Mouse (Mus musculus) adrenal gland, postnatal 36 days (tissue): ENCODE measurements around the gene A830005F24Rik. TPM values are rescaled to one million over a fixed set of nuclear protein-coding genes. Genes with fewer than 3 reads are reported as not detected.
"Not testable (repeated sequence)": the region's sequence is repeated elsewhere in the genome, so short reads cannot be mapped to it uniquely, and the experiment has no call there.

Source experiments
- DNase-seq, 2 experiments: peaks; one replicate each; pipeline ENCODE4 v3.0.0; 2021; ENCODE audit warnings: mixed read lengths in 1 of 2
- long read RNA-seq, 2 experiments: library from polyadenylated mRNA; stranded (forward); transcript quantifications; one replicate each; pipeline ENCODE4 v2.0.0; 2021; ENCODE audit warnings: borderline sequencing depth in 2 of 2
- total RNA-seq, 2 experiments: library from RNA; stranded (reverse); gene quantifications; 2 replicates each; pipeline ENCODE4 v1.2.3; 2021

Gene A830005F24Rik
- total RNA-seq: not detected
- long read RNA-seq, experiment 1: 0 reads
- long read RNA-seq, experiment 2: 0 reads

DNA sequence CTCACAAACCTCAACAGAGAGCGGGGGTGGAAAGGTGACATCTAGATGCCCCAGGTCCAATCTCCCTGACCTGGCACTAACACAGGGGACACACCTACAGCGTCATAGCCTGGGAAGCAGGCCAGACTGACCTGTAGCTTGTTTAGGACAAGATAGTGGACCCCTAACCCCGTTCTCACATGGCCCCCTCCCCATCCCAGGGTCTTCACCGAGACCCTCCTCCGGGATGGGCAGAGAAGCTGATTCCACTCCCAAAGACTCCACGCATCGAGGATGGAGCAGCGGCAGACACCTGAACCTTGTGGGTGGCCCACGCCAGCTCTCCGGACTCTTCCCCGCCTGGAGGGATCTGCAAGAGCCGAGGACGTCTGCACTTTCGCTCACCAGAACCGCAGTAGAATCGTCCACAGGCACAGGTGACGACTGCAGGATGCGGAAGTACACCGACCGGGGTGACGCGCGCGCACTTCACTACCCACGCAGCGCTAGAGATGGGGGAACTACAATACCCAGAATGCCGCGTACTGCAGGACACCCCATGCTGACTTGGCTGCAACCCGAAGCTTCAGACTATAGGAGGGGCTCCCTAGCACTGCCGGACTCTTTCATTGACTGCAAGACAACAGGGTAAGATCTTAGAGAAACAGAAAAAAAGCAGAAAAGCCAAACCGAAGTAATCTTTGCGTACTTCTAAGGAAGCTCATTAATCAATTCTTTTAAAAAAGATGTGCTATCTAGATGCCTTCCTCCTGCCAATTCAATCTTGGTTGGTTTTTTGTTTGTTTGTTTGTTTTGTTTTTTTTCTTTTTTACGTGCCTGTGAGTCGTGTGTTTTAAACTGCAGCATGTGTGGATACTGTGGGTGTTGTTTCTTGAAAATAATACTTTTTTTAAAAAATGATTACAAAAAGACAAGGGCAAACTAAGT is at the start of gene A830005F24Rik, which contains the start of gene Zfp169:
Gene A830005F24Rik (plus strand): TSS at position 568 of the 927 bp plus-strand sequence.
Gene Zfp169 (minus strand): TSS at position 449 of the 927 bp plus-strand sequence.
- DNase-seq: peak; percentile 85 to 89

DNA sequence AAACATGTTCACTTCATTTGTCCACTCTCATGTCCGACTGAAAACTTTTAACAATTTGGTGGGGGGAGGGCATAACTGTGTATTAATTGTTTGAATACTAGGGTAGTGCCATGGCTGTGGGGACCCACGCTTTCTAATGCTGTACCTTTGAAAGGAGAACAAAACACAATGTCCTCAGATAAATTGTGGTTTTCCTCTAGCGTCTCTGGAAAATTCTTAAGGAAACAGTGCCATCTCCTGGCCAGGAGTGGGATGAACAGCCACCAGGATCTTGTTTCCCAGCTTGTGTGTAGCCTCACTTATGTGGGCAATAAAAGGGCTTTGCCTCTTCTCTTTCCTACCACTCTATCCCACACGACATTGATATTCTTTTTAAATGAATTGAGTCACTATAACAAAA is 49.2 kb upstream of the A830005F24Rik start:
- DNase-seq: peak; percentile 55 to 60

DNA sequence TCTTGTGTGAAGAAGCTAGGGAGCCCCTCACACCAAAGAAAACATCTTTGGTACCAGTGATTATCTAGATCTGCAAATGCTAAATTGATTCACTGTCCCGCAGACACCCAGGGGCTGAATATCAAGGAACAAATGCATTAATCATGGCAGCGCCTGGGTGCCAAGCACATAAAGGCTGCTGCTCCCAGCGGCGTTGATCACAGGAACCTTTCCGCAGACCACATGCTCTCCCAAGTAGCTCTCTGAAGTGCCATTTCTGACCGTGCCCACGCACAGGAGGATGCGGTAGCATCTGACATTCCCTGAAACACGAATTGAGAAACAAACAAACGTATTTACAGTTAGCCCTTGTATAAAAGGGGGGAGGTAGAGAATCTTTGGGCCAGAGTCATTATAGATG is 47.2 kb upstream of the A830005F24Rik start:
- DNase-seq: no peak

DNA sequence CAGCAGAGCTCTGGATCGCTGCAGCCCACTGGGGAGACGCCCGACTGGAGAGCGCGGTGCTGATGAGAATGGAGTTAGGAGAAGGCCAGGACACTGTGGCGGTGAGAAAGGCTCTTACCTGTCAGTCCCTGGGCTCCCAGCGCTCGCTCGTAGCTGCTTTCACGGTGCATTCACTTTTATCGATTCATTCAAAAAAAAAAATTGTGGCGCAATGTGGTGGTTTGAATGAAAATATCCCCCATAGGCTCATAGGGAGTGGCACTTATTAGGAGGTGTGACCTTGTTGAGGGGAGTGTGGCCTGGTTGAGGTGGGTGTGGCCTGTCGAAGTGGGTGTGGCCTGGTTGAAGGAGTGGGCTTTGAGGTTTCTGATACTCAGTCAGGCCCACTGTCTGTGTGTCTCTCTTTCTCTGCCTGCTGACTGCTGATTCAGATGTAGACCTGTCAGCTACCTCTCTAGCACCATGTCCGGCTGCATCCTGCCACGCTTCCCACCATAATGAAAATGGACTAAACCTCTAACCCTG is 44.7 kb upstream of the A830005F24Rik start:
- no peak for DNase-seq

DNA sequence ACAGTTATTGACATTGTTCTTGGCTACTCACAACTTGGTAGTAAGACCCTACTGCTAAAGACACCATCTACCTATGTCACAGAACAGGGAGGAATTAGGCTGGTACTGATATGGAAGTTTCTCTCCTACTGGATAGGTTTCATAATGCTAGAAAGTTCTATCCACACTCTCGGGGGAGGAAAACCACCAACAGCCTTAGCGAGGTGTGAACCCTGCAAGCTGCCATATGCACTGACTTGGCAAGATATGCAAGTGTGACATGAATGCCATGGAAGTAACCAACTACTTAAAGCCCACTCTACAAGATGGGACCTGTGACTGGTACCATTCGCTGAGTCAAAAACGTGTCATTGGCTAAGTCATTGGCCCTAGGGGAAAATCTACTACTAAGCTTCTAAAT is 29.8 kb upstream of the A830005F24Rik start:
- no peak for DNase-seq

DNA sequence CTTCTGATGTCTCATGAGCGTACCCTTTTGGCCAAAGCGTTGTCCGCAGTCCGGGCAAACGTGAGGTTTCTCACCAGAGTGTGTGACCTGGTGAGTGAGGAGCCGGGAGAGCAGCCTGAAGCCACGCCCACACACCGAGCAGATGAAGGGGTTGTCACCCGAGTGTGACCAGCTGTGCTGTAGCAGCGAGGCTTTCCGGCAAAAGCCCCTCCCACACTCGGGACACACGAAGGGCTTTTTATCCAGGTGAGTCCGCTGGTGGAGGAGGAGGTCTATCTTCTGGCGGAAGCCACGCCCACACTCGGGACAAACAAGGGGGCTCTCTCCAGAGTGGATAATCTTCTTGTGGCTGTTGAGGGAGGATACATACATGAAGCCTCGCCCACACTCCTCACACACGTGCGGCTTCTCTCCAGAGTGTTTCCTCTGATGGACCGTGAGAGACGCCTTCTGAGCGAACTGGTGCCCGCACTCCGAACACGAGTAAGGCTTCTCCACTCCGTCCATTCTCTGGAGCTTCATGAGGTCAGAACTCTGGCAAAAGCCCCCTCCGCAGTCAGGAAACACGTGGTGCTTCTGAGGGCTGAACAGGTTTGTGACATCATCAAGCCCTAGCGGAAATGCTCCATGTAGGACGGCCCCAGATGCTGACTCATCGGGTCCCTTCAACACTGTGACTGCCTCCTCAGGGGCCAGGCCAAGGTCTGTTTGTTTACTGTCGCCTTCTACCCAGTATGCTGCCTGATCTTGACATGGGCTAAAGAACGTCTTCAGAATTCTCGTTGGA is 22.8 kb upstream of the A830005F24Rik start:
- DNase-seq: no peak

DNA sequence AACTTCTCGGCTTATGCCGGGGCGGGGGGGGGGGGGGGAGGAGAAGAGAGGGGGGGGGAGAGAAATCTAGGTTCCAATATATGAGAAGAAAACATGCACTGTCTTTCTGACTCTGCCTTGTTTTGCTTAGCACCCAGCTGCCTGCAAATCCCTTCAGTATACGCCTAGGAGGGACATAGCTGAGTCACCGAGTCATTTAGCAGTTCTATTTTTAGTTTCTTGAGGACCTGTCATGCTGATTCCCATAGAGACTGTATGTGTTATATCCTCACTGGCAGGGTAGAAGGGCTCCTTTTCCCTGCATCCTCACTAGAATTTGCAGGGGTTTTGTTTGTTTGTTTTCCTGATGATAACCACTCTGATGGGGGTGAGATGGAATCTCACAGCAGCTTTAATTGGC is 20.2 kb upstream of the A830005F24Rik start:
- DNase-seq: no peak

DNA sequence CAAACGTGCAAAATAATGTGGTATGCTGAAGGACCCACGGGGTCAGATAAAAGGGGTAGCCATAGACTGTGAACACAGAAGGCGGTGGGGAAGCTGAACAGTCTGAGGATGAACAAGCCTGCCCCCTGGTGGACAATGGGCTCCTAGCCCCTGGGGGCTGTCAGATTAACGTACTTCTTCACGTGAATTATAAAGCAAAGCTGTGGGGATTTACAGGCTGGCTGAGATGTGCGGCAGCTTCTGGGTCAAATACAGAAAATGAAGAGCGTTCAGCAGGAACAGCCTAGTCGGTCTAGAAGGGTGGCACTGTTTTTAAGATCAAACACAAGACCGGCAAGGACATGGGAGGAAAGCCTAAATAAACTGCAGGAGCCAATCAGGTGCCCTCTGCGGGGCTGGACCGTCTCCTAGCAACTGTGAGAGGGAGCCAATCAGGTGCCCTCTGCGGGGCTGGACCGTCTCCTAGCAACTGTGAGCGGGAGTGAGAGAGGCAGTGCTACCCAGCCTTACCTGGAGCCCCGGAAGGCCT is 15.6 kb upstream of the A830005F24Rik start:
- DNase-seq: peak; percentile 56 to 74

DNA sequence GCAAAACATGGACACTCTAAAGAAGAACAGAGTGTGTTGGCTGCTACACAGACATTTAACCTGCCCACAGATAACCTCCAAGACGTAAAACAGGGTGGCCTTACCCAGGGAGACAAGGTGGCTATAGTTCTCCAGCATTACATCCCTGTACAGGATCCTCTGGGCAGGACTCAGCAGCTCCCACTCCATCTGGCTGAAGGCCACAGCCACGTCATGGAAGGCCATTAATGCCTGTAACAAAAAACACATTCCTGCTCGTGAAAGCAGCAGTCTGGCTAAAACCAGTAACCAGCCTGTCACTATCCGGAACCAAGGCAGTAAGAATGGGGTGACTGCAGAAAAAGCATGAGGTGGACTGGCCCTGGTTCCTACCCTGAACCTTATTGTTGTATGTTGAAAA is 14.7 kb upstream of the A830005F24Rik start:
- DNase-seq: peak; percentile 46 to 52

DNA sequence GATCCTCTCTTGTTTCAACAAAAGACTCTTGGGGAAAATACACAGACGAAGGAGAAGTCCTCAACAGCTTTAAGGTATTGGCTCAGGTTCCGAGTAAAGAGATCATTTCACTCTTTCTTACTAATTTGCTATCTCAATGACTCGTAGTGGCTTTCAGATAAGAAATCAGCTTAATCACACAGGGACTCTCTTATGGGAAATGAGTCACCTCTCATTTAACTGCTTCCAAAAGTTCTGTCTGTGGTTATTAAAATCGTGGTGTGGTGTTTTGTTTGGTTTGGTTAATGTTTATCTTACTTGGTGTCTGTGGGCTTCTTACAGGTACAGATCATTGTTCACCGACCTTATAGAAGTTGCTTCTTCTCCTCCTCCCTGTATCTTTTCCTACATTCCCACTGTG is 10.9 kb upstream of the A830005F24Rik start:
- no peak for DNase-seq

DNA sequence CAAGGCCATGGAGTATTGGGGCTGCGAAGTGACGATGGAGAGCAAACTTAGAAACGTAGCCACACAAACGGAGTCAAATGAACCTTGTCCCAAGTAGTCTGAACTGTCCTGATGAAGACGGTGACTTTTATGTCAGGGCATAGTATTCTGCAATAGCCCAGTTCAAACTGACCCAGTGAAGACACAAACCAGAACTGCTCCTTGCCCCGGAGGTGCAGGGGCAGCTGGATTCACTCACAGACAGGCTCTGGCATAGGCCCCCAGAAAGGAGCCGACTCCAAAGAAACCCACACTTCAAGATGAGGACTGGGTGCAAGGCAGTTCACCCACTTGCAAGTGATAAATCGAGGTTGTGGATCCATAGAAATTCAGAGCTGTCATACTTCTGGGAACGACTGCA is 4.7 kb upstream of the A830005F24Rik start:
- DNase-seq: no peak

DNA sequence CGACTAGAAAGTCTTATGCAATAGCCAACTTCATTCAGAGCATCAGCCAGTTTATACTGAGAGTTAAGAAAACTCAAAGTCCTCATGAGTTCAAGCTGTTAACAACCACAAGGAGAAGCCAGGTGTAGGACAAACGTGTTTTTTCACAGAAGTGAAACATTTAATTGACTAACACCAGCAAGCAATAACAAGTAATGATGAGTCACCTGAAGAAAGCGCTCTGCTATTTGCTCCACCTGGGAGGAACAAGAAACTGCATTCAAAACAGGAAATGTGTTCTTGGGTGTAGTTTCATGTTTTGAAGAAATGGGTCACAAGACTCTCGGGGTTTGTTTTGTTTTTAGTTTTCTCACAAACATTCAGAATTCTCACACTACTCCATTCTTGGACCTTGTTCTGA is 2.5 kb downstream of the A830005F24Rik start:
- DNase-seq: no peak

DNA sequence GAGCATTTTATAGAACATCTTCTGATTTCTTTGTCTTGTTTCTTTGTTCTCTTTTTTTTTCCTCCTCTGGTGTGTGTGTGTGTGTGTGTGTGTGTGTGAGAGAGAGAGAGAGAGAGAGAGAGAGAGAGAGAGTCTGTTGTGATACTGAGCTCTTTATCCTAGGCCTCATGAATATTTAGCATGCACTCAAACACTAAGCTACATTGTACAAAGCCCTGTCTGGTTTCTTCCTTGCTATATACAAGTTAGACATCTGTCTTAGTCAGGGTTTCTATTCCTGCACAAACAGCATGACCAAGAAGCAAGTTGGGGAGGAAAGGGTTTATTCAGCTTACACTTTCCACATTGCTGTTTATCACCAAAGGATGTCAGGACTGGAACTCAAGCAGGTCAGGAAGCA is 5.8 kb downstream of the A830005F24Rik start:
- not testable (repeated sequence) for DNase-seq

DNA sequence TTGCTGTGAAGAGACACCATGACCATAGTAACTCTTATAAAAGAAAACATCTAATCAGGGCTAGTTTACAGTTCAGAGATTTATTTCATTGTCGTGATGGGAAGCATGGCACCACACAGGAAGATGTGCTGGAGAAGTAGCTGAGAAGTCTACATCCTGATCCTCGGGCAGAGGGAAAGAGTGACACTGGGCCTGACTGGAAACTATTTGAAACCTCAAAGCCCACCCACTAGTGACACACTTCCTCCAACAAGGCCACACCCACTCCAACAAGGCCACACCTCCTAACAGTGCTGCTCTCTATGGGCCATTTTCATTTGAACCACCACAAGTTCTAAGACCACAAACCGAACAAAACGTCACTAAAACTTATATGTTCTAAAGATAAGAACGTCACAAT is 12.4 kb downstream of the A830005F24Rik start:
- no peak for DNase-seq

DNA sequence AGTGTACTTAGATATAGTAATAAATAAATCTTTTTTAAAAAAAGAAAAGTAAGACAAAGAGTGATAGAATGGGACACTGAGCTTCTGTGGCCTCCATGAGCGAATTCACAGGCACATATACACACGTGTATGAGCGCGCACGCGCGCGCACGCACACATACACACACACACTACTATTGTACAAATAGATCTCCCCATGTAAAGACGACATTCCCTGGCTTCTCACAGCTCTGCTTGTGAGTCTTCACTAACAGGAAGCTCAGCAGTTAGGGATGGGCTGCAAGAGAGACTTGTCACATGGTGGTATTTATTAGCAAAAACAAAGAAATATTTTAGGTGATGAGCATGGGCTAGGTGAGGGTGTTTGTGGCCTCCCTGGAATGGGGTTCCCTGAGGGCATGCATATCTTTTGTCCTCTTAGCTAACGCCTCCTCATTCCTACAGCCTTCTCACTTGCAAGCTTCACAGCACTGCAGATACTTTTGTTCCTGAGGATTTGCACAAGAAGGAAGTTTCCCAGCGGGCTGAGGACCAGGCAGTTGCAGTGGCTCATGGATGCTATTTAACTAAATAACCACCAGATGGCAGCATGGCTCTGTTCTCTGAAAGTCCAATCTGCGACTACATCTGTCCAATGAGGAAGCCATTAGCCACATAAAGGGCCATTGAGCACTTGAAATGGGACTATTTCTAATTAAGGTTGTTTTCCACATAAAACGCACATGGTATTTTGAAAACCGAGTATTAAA is 14.9 kb downstream of the A830005F24Rik start:
- peak; percentile 53 to 66 for DNase-seq

DNA sequence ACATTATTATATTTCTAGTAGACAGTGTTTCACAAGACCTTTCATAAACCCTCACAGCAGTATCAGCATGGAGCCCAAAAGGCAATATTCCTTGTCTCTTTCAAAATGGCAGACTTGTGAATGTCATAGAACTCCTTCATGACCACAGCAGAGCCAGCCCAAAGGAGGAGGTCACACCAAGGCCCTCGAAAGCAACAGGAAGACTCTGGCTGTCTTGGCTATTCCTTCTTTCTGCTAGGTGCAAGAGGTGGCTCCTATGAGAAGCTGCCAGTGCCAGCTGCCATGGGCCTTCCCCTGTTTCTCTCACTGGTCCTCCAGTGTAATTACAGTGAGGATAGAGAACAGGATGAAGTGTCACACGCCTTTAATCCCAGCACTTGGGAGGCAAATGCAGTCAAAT is 15.7 kb downstream of the A830005F24Rik start:
- no peak for DNase-seq

DNA sequence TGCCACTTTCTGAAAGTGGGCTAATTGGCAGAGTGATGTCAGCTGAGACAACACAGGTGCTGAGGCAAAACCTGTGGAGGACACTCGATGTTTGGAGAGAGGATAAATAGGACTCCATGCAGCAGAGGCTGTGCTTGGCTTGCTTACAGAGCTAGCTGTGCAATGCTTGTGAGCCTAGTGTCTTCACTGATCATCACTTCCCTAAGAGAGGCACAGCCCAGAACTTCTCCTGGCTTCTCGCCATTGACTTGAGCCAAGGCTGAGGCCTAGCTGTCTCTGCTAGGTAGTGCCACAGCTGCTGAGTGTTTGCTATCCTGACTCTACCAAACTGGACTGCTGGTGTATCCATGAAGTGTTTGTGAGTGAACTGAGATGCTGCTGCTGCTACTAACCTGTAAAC is 17.3 kb downstream of the A830005F24Rik start:
- peak; percentile 70 to 75 for DNase-seq

DNA sequence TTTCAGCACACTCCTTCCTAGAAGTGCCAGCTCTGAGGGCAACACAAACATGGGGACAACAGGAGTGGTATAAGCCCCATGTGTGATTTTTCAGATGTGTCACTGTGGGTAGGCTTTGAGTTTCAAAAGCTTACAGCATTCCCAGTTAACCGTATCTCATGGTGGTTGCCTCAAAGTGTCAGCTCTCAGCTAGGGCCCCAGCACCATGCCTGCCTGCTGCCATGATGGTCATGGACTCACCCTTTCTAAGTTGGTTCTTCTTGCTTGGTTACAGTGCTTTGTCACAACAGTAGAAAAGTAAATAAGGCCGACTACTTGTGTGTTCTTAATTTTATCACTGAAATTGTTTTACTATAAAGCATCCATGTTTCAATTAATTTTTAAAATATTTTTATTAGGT is 18.1 kb downstream of the A830005F24Rik start:
- no peak for DNase-seq

DNA sequence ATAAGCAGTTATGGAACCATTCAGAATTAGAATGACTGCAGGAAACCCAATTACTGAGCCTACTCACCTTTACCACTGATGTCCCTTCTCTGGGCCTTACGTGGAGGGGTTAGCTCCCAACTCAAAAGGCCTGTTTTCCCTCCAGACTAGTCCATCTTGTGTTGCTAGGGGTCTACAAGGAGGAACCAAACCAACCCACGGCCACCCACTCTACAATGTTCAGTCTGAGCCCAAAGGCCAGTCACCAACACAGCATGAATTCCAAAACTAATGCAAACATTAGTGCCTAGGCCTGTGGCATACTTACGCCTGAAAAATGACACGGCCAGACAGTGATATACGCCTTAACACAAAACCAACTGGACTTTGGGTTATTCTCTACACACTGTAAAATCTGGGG is 20.1 kb downstream of the A830005F24Rik start:
- DNase-seq: no peak

DNA sequence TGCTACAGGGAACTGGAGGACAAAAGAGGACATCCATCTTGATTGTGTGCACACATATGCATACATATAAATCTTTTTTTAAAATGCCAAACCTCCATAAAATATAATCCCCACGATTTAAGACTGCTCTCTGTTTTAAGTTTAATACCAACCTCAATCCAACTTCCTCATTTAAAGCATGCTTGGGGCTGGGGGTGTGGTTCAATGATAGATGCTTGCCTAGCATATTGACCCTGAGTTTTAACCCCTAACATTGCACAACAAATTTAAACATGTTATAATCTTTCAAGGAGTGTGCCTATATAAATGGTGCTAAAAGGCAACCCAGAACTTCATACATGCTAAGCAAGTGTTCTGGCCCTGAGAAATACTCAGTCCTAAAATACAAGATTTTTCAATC is 27.1 kb downstream of the A830005F24Rik start:
- DNase-seq: no peak

DNA sequence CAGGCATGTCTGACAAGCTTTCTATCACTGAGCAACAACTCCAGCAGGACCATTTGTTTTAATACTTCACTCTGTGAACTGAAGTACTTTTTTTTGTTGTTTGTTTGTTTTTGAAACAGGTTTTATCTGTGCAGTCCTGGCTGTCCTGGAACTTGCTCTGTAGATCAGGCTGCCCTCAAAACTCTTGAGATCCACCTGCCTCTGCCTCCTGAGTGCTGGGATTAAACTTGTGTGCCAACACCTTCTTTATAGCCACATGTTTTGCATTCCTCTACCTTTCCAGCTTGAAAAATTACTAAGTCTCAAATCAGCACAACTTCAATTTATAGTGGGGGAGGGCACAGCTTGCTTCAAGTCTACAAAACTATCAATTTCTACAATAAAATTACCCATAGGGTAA is 31.0 kb downstream of the A830005F24Rik start:
- no peak for DNase-seq

DNA sequence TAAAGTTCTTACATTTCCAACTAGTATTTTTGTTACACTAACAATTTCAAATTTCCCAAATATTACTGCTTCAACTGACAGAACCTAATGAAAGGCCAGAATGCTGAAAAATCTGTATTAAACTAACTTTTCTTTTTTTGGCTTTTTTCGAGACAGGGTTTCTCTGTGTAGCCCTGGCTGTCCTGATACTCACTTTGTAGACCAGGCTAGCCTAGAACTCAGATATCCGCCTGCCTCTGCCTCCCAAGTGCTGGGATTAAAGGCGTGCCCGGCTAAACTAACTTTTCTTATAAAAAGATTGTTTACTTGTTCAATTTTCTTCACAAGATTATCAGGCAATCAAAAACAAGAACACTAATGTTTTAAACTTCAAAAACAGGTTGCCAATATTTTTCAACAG is 31.5 kb downstream of the A830005F24Rik start:
- DNase-seq: no peak
